Mouse (Mus musculus) testis, adult 2 months (tissue): ENCODE data around the gene Vmn1r119.
"Not testable (repeated sequence)": the region's sequence is repeated elsewhere in the genome, so short reads cannot be mapped to it uniquely, and the experiment has no call there.

Experiments
- CTCF ChIP-seq: fragments of 200-500 bp; IDR thresholded peaks from 2 replicates; pipeline ENCODE4 v1.5.1; 2012; ENCODE audit warnings: low read depth, mild to moderate bottlenecking, inconsistent platforms, low read length, moderate library complexity; ENCODE audit not compliant: control insufficient read depth, insufficient read depth, insufficient replicate concordance
- POLR2A ChIP-seq: fragments of 200-500 bp; IDR thresholded peaks from 2 replicates; pipeline ENCODE4 v1.6.1; 2012; ENCODE audit warnings: low read depth, mild to moderate bottlenecking, inconsistent platforms, low read length, moderate library complexity; ENCODE audit not compliant: control insufficient read depth

DNA sequence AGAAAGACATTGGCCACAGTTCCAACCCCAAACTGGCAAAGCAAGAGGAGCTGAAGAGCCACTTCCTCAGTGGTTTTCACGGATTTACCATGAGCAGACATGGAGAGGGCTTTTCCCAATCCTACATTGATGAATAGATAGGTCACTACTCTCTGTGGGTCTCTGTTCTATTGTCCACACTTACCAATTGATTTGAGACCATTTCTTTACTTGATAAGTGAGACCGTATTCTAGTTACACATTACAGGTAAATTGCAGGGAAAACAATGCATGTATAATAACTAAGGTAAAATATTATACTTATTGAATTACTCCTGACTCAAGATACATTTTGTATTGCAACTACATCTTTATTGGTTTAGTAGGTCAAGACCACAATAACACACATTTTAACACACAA lies at the start of gene Vmn1r119:
- not testable (repeated sequence) for TF ChIP-seq CTCF, POLR2A
